Mouse (Mus musculus) midbrain, embryonic 14.5 days (tissue): ENCODE measurements around the gene Crp. TPM values are rescaled to one million over a fixed set of nuclear protein-coding genes. Genes with fewer than 3 reads are reported as not detected.

ENCODE experiments used
- polyA plus RNA-seq: library from polyadenylated mRNA; unstranded; fragments of >200 nt; fragmentation: Nextera tagmentation; extraction: Ambion mirVana; gene quantifications from 2 replicates; pipeline ENCODE4 v1.2.1, GENCODE M21; 2014

The Crp gene
- polyA plus RNA-seq, 1 experiment from 2014 or later = not detected

Other genes with a start within 250 kb of the Crp start
- 0.32 TPM in 1 of 2 replicates, not detected in the other for gene Slamf9, start 222.7 kb upstream of the Crp start, polyA plus RNA-seq
- gene Igsf9, start 216.3 kb upstream of the Crp start, polyA plus RNA-seq = 49.6 and 52.6 TPM in 2 replicates
- gene Tagln2, start 198.0 kb upstream of the Crp start, polyA plus RNA-seq = 25.7 and 43.5 TPM in 2 replicates
- gene Cfap45, start 177.3 kb upstream of the Crp start, polyA plus RNA-seq = 1.9 and 2.2 TPM in 2 replicates
- gene Vsig8, start 142.1 kb upstream of the Crp start, polyA plus RNA-seq = 0.22 TPM in 1 of 2 replicates, not detected in the other
- 0.42 TPM in 1 of 2 replicates, not detected in the other for gene Slamf8, start 107.5 kb upstream of the Crp start, polyA plus RNA-seq
- 0.14 TPM in 1 of 2 replicates, not detected in the other for gene Fcrl6, start 95.5 kb upstream of the Crp start, polyA plus RNA-seq
- gene Dusp23, start 65.1 kb upstream of the Crp start, polyA plus RNA-seq = 6.3 and 8.7 TPM in 2 replicates
- gene Apcs, start 197.0 kb downstream of the Crp start, polyA plus RNA-seq = not detected in 2 replicates